Mouse (Mus musculus) ovary, postnatal 14 days (tissue): ENCODE data around the gene Olfr524.

Source experiments
- DNase-seq: peaks from one replicate; pipeline ENCODE4 v3.0.0; 2022; ENCODE audit warnings: low spot score

Olfr524 gene

DNA sequence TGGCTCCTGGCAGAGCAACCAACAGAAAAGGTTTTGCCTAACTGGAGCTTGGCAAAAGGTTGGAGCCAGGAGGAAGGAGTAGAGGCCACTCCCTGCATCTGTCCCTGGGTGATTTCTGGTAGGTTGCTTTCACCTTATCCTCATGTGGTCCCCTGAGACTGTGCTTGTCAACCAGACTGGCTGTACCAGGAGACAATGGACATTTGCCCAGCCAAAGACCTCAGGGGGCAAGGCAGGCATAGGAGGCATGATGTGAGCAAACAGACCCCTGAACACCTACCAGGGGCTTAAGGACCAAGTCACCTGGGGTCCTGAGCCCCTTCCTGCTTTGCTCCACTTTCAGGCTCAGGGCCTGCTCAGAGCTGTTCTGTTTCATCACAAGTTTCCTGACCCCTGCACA, at the start of gene Olfr524:
TSS of gene Olfr524 (minus strand) at position 101 of the 400 bp plus-strand sequence.
- no peak for DNase-seq

DNA sequence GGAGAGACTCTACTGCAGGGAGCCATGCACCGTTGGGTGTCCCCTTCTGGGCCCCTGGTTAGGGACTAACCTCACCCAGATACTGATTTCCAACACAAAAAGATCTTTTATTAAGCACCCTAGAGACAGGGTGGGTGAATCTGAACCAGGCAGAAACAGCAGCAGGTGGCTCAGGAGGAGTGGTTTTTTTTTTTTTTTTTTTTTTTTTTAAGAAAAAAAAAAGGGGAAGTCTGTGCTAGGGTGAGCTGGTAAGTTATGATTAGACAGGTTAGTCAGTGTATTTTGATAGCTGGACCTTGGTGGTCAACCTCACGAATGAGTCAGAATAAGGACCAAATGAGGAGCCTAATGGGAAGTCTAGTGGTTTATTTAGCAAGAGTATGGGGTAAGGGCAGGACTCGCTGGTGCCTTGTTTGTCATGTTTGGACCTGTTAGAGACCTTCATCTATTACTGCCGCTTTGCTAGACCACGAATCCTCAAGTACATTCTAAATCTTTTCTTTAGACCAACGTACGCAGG, 48.1 kb upstream of the Olfr524 start:
- no peak for DNase-seq

DNA sequence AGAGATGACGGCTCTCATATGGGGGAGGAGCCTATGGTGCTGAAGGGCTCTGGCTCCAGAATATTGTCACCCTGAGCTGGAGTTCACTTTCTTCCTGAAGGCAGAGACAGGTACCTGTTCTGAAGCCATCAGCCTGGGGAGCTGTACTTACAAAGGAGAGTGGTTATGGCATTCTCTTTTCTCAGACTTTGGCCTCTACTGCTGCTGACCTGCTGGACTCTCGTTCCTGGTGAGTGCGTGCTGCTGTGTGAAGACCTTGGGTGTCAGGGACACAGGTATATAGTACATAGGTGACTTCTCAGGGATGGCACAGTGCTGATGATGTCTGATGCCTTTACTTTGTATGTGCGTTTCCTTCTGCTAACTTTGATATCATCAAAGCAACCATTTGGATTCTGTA, 41.5 kb upstream of the Olfr524 start, which contains the start of gene 5830411N06Rik:
TSS of gene 5830411N06Rik (plus strand) at position 69 of the 400 bp plus-strand sequence.
- DNase-seq, result no peak

DNA sequence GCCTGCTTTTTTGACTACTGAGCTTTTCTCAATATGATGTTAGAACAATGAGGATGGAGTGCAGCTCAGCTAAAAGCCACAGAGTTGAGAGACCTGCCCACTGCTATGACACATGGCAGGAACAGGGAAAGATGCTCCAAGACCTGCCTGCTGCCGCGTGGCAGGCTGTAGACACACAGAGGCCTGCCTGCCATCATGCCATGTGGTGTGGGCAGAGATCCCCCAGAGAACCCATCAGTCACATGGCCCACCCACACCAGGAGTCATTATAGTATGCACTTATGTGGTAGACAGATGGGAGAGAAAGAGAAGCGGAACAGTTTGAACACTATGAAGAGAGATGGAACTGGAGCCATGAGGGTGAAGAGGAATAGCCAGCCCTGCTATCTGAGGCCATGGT, 27.9 kb upstream of the Olfr524 start:
- DNase-seq, result no peak

DNA sequence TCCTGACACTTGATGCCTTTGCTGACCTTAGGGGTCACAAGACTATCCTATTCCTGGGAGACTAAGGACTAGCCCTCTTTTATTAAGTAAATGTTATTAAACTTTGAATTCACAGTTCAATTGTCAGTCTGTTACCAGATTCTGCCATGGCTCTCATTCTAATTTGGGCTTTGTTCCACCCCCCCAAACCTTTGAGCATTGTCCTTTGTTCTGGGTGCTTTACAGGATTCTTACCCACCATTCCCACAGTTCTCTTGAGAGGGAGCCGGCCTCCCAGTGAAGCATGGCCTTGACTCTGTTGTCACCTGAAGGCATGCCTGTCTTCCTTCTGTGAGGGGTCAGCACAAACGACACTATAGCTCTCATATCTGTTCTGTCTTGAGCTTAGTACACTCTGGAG, 25.3 kb upstream of the Olfr524 start:
- DNase-seq, result no peak

DNA sequence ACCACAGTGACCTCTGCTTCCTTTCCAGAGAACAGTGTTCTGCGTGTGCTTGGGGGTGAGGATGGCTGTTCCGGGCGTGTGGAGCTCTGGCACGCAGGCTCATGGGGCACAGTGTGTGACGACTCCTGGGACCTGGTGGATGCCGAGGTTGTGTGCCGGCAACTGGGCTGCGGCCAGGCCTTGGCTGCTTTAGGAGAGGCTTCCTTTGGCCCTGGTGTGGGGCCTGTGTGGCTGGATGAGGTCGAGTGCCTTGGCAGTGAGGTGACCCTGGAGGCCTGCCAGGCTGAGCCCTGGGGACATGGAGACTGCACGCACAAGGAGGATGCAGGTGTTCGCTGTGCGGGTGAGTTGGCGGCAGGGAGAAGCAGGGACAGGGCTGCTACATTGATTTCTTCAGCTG, 22.7 kb upstream of the Olfr524 start:
- no peak for DNase-seq

DNA sequence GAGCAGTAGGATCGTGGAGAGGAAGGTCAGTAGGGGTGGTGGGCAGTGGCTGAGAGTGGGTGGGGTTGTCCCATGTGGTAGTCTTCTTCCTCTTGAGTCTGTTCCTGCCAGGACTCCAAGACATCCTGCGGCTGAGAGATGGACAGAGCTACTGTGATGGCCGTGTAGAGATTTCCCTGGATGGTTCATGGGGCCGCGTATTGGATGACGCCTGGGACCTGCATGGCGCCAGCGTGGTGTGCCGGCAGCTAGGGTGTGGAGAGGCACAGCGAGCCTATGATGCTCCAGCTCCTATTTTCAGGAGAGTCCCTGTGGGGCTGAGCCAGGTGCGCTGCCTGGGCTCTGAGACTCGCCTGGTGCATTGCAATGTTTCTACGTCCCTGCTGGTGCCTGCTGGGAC, 18.4 kb upstream of the Olfr524 start:
- no peak for DNase-seq

DNA sequence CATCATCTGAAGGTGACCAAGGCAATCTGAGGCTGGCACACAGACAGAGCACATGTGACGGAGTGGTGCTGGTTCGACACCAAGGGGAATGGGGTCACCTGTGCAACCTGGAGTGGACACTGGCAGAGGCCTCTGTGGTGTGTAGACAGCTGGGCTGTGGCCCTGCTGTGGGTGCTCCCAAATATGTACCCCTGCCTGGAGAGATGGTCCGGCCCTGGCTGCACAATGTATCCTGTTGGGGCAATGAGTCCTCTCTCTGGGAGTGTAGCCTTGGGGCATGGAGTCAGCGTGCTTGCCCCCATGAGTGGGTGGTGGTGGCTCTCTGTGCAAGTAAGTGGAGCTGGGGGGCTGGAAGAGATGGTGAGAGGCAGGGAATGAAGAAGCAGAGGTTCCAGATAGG, 14.6 kb upstream of the Olfr524 start:
- no peak for DNase-seq

DNA sequence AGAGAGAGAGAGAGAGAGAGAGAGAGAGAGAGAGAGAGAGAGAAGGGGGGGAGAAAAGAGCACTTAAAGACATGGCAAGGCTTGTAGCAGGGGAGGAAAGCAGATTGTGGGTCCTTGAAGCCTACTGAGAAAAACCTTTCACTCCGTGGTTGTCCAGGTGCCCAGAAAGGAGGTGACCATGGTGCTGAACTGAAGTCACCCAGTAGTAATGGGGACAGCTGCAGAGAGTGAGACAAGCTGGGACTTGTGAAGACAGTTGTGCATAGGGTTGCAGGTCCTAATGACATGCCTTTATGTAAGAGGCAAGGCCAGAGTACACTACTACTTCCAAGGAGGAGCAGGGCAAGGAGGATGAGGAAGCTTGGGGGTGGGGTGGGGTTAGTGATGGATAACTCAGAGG, 13.5 kb upstream of the Olfr524 start:
- no peak for DNase-seq

DNA sequence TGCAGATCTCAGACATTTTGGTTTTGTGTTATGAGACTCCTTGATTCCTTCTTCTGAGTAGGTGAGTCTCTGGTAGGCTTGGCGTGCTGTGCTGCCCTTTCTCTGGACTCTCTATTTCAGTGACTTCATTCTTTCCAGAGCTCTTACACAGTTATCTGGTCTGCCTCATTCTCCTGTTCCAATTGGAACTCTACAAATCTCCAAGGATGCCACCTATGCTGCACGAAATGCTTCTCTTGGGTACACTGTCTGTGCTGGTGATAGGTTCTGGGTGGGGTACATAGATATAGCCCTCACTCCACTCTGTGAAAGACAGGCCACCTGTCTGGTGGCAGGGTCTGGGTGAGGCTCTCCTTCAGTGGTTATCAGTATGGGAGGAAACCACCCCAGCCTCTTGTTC, 12.2 kb upstream of the Olfr524 start, which contains the start of gene Cd163l1:
TSS of gene Cd163l1 (plus strand) at position 301 of the 400 bp plus-strand sequence.
- DNase-seq, result no peak

DNA sequence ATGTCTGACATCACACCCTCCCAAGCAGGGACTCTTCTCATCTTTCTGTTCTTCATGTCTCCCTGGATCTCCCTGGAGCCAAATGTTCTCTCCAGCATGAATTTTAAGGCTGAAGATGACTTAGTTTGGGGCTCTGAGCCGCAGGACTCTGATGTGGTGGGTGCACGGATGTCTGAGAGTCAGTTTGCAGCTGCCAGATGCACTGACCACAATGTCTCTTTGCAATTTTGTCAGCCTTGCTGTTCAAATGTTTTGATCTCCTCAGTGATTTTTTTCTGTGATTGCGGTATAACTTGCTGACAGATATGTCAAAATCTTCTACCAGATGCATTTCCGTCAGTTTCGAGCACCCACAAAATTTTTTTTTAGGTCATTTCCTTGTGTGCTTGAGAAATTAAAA, 8.1 kb upstream of the Olfr524 start:
- DNase-seq, result no peak

DNA sequence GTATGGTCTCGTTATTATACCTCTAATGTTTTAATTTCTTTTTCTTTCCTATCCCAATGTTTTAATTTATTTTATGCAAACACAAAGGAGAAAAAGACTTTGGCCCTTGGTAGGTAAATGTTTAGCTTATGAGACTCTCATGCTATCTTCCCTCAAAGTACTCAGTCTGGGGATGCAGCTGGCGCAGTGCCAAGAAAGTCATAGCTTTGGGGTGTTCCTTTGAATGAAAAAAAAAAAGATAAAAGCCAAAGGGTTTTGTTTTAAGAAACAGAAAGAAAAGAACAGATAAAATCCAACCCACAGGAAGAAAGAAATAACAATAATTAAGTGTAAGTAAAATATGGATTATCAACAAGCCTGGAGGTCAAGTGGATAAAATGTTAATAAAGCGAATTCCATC, 2.9 kb upstream of the Olfr524 start:
- no peak for DNase-seq

DNA sequence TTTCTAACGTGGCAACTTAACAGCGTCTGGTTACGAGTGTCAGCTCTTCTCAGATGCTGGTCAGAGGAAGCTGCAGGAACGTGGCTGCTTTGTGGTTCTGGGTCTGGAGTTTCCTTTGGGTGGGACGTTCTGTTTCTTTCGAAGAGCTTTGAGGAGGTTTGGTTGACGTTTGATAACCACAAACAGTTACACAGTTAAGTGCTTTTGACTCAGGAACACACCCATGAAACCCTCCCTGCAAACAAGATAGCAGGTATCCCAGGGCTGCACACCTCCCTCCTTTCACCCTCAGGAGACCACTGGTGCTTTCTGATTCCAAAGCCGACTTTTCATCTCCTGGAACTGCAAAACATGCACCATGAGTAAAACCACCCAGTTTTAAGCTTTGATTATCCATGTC, 2.4 kb upstream of the Olfr524 start:
- DNase-seq, result no peak

DNA sequence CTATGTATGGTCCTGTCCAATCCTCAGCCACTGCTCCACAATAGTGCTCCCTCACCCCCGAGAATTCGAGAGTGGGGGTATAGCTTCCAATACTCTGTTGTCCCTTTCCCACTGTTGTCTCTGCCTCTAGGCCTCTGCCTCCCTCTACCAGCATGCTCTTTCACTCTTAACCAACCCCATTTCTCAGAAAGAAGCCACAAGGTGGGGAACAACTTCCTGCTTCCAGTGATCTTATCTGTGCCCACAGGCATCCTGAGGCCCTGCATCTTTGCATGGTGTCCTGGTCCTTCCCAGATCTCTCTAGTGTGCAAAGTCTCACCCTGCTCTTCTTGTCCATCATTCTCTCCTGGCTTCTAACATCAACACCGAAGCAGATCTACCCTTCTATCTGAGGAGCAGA, 1.1 kb upstream of the Olfr524 start:
- DNase-seq, result no peak

DNA sequence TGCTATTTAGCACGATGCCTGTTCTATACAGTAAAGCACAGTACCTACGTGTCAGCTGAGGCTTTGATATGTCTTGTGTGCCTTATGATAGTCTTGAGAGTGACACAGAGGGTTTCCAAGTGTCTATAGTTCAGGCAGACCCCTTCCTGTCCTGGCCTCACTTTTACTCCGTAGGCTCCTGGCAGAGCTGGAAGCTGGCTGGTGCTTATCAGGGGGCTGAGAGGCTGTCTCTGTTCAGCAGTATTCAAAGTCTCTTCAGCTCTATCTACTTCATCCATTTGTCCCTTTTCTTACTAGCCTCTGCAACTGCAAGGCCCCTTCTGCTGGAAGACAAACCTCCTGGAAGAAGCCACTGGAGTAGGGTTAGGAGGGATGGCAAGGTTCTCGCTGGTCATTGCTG, 4.7 kb downstream of the Olfr524 start:
- no peak for DNase-seq

DNA sequence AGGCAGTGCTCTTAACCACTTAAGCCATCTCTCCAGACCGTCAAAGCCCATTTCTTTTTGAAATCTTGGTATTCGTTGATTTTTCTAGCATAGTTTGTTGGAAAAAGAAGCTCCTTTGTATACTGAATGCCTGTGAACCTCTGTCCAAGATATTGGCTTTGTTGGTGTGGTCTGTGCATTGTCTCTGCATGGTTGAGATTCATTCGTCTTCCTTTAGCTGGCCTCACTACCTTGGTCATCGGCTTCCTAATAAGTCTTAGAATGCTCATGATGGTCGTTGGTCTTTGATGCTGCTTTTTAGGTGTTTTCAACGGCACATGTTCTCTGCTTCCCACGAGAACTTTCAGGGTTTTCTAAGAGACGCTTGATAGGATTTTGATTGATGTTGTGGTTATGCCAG, 9.8 kb downstream of the Olfr524 start:
- DNase-seq, result no peak

DNA sequence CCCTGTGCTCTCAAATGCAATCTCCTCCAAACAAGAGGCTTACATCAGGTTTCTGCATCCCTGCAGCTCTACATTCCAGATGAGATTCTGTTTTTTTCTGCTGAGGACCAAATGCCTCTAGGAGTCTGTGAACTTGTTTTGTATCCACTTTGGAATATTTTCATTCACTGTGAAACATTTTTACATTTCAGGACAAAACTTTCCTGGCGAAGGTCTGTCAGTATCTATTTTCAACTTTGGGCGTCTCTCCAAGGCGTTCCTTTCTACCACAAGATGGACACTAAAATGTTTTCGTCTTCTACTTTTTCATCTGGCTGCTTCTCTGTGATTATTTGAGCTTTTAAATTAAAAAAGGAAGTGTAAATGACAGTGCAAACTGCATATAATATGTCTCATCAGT, 11.7 kb downstream of the Olfr524 start:
- DNase-seq, result no peak

DNA sequence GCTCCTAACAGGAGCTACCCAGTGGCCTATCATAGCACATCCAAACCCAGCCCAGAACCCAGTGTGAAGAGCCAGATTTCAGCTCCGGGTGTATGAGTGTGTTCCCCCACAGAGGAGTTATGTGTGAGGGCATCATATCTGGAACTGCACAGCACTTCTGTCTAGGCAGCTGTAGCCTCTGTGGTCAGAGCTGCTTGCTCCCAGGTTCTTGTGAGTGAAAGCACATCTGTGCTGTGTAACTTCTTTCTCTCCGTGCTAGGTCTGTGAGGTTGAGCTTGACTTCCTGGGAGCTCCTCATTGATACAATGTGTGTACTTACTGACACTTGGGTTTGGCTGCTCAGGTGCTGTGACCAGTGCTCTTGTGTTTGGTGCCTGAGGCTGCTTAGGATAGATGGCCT, 12.9 kb downstream of the Olfr524 start:
- no peak for DNase-seq

DNA sequence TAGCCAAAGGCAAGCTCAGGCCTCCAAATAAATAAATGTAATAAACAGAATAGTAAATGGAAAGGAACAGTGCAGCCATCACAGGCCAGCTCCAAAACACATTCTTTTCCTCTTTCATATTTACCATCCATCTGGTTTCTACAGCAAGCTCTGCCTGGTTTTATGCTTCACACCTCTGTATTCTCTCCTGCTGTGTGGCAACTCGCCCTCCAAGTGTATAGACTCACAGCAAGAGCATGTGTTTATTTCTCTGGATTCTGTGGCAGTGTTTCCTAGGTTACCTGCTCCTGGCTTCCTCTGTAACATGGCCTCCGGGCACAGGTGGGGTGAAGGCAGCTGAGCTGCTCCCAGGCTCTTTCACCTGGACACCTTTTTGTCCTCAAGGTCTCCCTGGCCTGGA, 13.3 kb downstream of the Olfr524 start:
- no peak for DNase-seq

DNA sequence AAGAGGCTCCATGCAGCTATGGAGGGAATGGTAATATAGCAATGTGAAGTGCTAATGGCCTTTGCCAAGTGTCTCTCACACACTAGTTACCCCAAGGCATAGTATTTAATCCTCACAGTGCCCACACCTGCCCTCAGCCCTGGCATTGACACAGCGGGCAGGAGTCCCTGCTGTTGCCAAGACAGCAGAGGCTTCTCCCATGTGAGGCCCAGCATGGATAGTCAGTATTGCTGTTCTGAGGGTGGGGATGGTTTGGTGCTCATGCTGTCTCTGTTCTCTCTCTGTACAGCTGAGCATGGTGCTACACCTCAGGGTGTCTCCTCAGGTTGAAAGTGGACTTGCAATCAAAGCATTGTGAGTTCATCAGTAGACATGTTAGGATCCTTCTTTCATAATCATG, 15.3 kb downstream of the Olfr524 start:
- DNase-seq, result no peak

DNA sequence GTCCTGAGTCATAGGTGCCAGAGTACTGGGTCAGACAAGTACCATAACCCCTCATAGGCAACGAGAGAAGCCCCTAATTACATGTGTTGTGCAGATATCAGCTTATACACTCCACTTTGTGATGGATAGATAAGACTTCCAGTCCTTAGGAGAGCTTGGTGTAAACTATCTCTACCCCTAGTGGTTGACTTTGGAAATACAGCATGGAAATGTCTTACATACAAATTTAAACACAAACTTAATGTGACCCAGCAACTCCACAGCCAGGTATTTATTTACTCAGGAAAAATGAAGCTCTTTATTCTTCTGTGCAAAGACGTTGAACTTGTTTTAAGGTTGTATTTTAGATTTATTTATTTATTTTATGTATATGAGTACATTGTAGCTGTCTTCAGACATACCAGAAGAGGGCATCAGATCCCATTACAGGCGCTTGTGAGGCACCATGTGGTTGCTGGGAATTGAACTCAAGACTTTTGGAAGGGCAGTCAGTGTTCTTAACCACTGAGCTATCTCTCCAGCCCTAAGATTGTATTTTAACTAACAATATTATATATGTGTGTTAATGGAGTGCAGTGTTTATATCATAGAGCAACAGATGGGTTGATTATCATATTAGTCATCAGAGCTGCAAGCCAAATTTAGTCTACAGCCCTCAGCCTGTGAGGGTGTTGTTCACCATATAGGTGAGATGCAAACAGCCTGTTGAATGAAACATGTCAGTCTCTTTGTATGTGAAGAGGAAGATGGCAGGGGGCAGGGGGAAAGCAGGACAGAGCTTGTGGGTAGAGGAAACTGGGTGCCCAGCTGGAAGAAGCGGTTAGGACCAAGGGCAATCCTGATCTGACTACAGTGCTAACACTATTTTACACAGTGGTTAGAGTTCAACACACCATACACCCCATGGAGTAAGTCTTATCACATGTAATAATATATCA, 17.1 kb downstream of the Olfr524 start:
- DNase-seq, result no peak

DNA sequence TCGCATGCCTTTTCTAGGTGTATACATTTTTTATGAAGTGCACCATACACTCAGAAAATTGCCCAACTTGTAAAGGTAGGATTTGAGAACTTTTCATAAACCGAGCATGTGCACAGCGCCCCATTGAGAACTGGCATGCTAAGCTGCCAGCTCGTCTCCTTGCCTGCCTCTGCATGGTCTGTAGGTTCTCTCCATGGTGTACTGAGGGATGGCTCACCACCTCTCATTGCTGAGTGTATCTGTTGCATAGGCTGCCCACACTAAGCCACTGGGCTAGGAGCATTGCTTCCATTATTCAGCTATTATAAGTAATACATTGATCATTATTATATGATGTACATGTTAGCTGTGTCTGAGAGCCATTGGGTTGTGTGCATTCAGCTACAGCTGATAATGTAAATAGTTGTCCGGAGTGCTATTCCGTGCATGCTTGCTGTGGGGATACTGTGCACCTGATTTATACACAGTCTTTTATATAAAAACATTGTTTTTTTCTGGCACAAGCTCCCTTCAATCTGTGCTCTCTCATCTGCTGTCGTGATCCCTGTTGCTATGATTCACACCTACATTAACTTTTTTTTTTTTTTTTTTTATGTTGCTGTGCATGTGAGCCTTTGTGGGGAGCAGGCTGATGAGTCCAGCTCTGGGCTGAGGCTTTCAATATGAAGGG, 17.9 kb downstream of the Olfr524 start:
- no peak for DNase-seq
